Mouse (Mus musculus): ENCODE data around the gene Ttll10.

The Ttll10 gene

DNA sequence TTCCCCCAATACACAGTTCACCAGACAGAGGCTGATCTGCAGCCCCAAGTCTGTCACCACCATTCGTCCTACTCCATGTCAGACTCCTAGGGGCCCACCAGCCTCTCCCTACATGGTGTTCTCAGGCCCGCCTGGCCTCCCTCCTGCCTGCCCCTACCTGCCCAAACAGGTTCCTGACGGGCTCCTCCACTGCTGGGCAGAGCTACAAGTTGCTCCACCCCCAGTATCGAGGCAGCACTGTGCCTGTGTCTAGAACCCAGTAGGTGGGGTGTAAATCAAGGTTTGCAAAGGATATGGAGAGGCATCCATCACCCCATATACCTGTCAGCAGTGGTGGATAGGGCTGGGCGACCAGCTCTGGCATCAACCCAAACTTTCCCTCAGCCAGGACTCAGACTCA is at the start of gene Ttll10:
Gene Ttll10, minus strand, starts transcription at position 154 of the 400 bp plus-strand sequence.
- peak; percentile 69 for DNase-seq (ENCODE audit: low spot score)

GRCm38 (mm10) chr4:156103342-156103741 is 44.1 kb upstream of the Ttll10 start:
- DNase-seq (ENCODE audit: low spot score) = no peak

GRCm38 (mm10) chr4:156101481-156101903 is 42.3 kb upstream of the Ttll10 start:
- DNase-seq (ENCODE audit: low spot score) = no peak

- DNase-seq (ENCODE audit: low spot score) = no peak
Observed at GRCm38 (mm10) chr4:156100501-156100900, 41.3 kb upstream of the Ttll10 start.

- no peak for DNase-seq (ENCODE audit: low spot score)
Observed at GRCm38 (mm10) chr4:156099427-156099826, 40.2 kb upstream of the Ttll10 start.

GRCm38 (mm10) chr4:156097770-156098366 is 38.7 kb upstream of the Ttll10 start:
- DNase-seq (ENCODE audit: low spot score) = no peak

DNA sequence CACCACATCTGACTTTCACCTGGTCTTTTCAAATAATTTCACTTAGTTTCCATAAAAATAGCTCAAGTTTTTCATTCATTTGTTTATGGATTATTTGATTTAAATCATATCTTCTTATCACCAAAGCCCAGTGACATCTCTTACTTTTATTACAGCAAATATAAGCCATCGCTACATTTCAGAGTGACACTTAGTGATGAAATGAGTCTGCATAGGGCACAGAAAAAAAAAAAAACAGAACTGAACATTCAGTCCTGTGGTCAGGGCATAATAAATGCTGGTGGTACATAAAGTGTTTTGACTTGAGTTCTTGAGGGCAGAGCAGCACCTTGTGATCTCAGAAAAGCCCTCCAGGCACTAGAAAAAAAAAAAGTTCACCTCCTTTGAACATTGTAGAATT is 37.0 kb upstream of the Ttll10 start:
- DNase-seq (ENCODE audit: low spot score) = no peak

- no peak for DNase-seq (ENCODE audit: low spot score)
Observed at GRCm38 (mm10) chr4:156093758-156094157, 34.5 kb upstream of the Ttll10 start.

DNA sequence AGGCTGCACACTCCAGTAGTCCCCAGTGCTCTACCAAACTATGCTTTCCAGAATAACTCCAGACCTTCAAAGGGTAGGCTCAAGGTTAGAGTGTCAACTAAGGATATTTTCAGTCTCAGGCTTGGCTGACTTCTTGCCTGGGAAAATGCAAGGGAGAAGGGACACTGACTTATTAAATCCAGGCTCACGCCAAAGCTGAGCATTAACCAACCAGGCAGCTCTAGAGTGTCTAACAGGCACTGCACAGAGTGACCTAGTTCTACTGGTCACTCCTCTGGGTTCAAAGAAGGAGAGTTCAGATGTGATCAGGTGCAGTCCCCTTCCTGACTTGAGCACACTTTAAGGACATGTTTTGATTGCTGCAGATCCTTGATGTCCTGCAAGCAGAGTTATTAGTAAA is 33.6 kb upstream of the Ttll10 start:
- DNase-seq (ENCODE audit: low spot score) = no peak

DNA sequence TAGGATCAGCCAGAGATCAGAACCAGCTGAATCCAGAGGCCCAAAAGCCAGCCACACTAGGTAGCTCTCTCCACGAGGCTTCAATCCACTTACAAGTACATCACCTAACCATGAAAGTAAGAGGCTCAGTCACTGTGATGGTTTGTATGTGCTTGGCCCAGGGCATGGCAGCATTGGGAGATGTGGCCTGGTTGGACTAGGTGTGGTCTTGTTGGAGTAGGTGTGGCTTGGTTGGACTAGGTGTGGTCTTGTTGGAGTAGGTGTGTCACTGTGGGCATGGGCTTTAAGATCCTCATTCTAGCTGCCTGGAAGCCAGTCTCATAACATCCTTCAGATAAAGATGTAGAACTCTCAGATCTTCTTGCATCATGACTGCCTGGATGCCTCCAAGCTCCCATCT is 32.0 kb upstream of the Ttll10 start:
- DNase-seq (ENCODE audit: low spot score) = no peak

- DNase-seq (ENCODE audit: low spot score) = no peak
Observed at GRCm38 (mm10) chr4:156087398-156088087, 28.3 kb upstream of the Ttll10 start.

DNA sequence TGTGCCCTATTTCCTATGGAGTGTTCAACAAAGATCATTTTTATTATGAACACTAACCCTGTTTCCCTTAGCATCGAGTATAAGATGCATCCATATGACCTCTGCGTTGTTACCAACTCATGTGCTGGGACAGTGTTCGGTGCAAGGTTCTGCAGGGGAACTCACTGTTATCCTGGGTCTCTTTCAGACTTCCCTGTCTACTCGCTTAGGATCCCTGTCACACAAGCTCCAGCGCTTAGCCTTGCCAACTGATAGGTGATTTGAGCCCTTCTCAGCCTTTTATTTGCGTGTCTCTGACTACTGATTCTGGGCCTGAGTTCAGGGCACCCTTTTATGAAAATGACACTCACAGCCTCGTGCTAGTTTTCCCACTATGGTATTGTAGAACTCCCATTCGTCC is 26.0 kb upstream of the Ttll10 start:
- no peak for DNase-seq (ENCODE audit: low spot score)

DNA sequence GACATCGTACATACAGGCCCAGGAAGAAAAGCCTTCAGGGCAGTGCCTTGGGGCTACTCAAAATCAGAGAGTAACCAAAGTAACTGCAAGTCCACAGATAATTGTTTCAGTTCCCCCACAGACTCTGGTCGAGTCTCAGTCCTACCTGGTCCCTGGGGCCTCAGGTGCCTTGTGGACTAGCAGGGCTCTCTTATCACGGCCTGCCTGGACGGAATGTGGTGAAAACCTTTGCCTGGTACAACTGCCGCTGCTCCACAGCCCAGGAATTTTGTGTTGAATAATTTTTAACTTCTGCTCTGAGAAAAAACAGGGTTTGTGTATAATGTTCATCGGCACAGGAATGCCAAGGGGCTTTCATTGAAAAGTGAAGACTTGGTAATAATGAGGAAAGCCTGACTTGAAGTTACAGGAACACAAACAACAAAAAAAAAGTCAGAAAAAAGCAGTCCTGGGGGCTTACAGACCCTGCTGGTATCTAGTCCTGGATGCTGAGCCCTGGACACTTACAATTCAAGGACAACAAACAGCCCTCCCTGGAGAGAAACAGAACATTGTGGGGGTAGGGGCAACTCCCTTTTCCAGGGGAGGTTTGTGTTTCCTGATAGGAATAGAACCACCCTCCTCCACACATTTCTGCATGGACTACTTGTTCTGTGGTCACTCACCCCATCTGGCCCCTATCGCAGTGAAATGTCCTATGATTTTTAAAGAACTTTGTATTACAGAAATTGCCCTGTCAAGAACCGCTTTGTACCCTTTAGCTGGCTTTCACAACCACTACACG is 25.1 kb upstream of the Ttll10 start:
- no peak for DNase-seq (ENCODE audit: low spot score)

DNA sequence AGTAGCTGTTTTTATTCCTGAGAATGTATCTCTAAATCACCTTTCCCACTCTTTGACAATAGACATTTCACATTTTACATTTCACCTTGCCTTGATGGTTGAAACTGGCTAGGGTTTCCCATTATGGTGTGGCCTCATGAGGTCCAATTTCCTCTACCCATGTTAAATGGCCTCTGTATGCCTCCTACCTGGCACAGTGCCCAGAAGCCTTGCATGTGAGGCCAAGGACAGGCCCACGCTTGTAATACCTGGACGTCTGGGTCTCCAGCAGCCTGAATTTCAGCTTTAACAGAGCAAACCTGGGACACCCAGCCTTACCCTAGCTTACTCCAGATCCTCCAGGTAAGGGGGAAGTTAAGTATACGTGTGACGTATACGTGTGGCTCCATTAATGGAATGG is 24.1 kb upstream of the Ttll10 start:
- peak; percentile 80 for DNase-seq (ENCODE audit: low spot score)

GRCm38 (mm10) chr4:156082621-156083234 is 23.5 kb upstream of the Ttll10 start:
- no peak for DNase-seq (ENCODE audit: low spot score)

- peak; percentile 68 for DNase-seq (ENCODE audit: low spot score)
Observed at GRCm38 (mm10) chr4:156077499-156078301, 18.5 kb upstream of the Ttll10 start.

GRCm38 (mm10) chr4:156076911-156077382 is 17.7 kb upstream of the Ttll10 start:
- no peak for DNase-seq (ENCODE audit: low spot score)

DNA sequence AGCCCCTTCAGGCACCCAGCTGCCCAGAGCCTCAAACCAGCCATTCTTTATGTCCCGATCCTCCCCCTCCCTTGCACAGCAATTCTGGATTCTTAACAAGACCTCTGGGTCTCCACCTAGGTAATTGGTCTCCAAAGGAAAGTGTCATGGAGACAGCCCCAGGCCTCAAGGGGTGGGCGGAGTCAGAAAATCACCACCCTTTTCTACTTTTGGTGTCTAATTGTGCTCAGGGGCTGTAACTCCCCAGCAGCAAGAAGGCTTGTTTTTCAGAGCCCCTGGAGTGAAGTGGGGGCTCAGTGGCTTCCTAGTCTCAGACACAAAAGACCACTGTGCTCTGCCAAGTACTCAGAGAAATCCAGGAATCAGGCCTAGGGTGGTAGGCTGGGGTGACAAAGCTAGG is 11.5 kb upstream of the Ttll10 start:
- no peak for DNase-seq (ENCODE audit: low spot score)

DNA sequence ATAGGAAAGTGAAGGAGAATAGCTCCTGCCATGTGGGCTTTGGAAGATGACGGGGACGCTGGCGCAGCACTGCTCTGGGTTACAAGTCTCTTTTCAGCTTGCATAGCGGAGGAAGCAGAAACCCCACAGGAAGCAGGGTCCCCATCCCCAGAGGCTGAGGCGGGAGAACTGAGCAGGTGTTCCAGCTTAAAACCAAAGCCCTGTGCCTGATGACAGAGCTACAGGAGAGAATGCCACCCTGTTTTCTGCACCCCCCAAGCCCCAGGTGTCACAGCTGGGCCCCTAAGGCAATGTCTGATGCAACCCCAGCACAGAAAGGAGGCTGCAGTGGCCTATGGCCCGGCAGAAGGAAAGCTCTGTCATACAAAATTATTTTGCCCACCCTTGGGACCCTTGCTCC is 11.1 kb upstream of the Ttll10 start:
- DNase-seq (ENCODE audit: low spot score) = no peak

DNA sequence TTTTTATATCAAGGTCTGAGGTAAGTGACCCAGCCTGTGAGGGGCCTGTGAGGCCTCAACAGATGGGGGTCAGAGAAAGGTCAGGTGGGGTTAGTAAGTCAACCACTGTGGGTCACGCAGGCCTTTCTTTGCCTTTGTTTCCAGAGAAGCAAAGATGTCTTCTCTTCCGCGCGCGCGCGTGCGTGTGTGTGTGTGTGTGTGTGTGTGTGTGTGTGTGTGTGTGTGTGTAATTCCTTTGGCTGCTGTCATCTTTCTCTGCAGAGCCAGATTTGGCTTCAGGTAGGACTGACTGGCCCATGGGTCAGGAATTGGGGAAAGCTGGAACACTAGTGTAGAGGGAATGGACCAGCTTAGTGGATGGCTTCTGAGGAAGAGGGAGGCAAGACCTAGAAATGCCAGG is 10.5 kb upstream of the Ttll10 start:
- no peak for DNase-seq (ENCODE audit: low spot score)

GRCm38 (mm10) chr4:156067256-156067949 is 8.2 kb upstream of the Ttll10 start:
- no peak for DNase-seq (ENCODE audit: low spot score)

Measured in urinary bladder, postnatal 25 days (tissue).